Mouse (Mus musculus) cerebellum, adult 2 months (tissue): ENCODE results near the gene Chp2. TPM values are rescaled to one million over a fixed set of nuclear protein-coding genes. Genes with fewer than 3 reads are reported as not detected.
A peak's percentile ranks its signal among the peaks of the same experiment; 100 is the strongest.

ENCODE experiments used
- DNase-seq, 2 experiments: peaks; one replicate each; pipeline ENCODE4 v3.0.0; 2021
- H3K27ac ChIP-seq: fragments of 200-500 bp; 2 replicates; pipeline ENCODE4 v1.5.1; 2012; ENCODE audit warnings: low read length, control low read depth, inconsistent platforms; ENCODE audit not compliant: insufficient read depth
- H3K27me3 ChIP-seq: fragments of 200-500 bp; 2 replicates; pipeline ENCODE4 v1.6.1; 2012; ENCODE audit warnings: inconsistent platforms, mild to moderate bottlenecking, low read length, moderate library complexity; ENCODE audit not compliant: control insufficient read depth, insufficient read depth
- H3K4me1 ChIP-seq: fragments of 200-500 bp; 2 replicates; pipeline ENCODE4 v1.6.1; 2011; ENCODE audit warnings: low read length; ENCODE audit not compliant: control insufficient read depth, insufficient read depth
- H3K4me3 ChIP-seq: fragments of 200-500 bp; replicated peaks from 2 replicates; pipeline ENCODE3; 2011; ENCODE audit warnings: mild to moderate bottlenecking, low read depth, low read length, control low read depth; ENCODE audit not compliant: insufficient read depth
- CTCF ChIP-seq: fragments of 200-500 bp; IDR thresholded peaks from 2 replicates; pipeline ENCODE4 v1.5.1; 2011; ENCODE audit warnings: low read depth, mild to moderate bottlenecking, control low read depth, low read length, moderate library complexity, borderline replicate concordance; ENCODE audit not compliant: insufficient read depth
- POLR2A ChIP-seq: fragments of 200-500 bp; IDR thresholded peaks from 2 replicates; pipeline ENCODE4 v1.6.1; 2011; ENCODE audit warnings: low read length, control low read depth, borderline replicate concordance; ENCODE audit not compliant: insufficient read depth
- WGBS: fragments of 180-500 bp; shearing (Covaris S2); methylation state at CpG from one replicate; pipeline ENCODE4 v1.1.7; 2018; 5-methylcytosine and 5-hydroxymethylcytosine counted together
- polyA plus RNA-seq: library from polyadenylated mRNA; depleted of rRNA; stranded (reverse); fragments of >200 nt; gene quantifications from 2 replicates; pipeline ENCODE4 v1.2.3, GENCODE M21; 2012; rRNA removed

The Chp2 gene
- polyA plus RNA-seq, 1 experiment = 0.29 TPM

GRCm38 (mm10) chr7:122260055-122260602 is 40.8 kb downstream of the Chp2 start:
- Histone ChIP-seq H3K4me3 (no peak overlapping the region), H3K27ac (no peak overlapping the region), H3K4me1 (no peaks in the 10 kb centered on the region), H3K27me3 (no peaks in the 10 kb centered on the region)
- WGBS = 92% methylated on average over 5 of the region's 5 CpGs
- TF ChIP-seq POLR2A (no peak), CTCF (no peak)
- no peak for DNase-seq

- TF ChIP-seq POLR2A (no peak), CTCF (no peak)
- Histone ChIP-seq H3K27me3 (no peaks in the 10 kb centered on the region), H3K4me3 (no peak overlapping the region), H3K4me1 (no peaks in the 10 kb centered on the region), H3K27ac (no peak overlapping the region)
- 88% methylated on average over 4 of the region's 4 CpGs for WGBS
- DNase-seq = no peak
Measured at GRCm38 (mm10) chr7:122268983-122269486, 49.7 kb downstream of the Chp2 start.

- peak in 1 of 2 experiments; percentile 0 for DNase-seq
- Histone ChIP-seq H3K27me3 (no peaks in the 10 kb centered on the region), H3K4me3 (no peak overlapping the region), H3K27ac (no peak overlapping the region), H3K4me1 (no peaks in the 10 kb centered on the region)
- no peak for TF ChIP-seq POLR2A
- TF ChIP-seq CTCF = no peak
- WGBS = 75% methylated on average over 2 of the region's 2 CpGs
Measured at GRCm38 (mm10) chr7:122272334-122272733, 53.0 kb downstream of the Chp2 start.

Other genes starting within 250 kb of the Chp2 start
- gene Cog7, start 237.8 kb upstream of the Chp2 start, polyA plus RNA-seq = 32.3 and 32.6 TPM in 2 replicates
- 22.8 and 23.1 TPM in 2 replicates for gene Gga2, start 198.3 kb upstream of the Chp2 start, polyA plus RNA-seq
- gene Ubfd1, start 152.3 kb upstream of the Chp2 start, polyA plus RNA-seq = 52.0 and 56.9 TPM in 2 replicates
- gene Ears2, start 152.2 kb upstream of the Chp2 start, polyA plus RNA-seq = 4.8 and 6.2 TPM in 2 replicates
- 204 and 236 TPM in 2 replicates for gene Ndufab1, start 117.6 kb upstream of the Chp2 start, polyA plus RNA-seq
- gene Palb2, start 86.5 kb upstream of the Chp2 start, polyA plus RNA-seq = 2.2 and 2.6 TPM in 2 replicates
- 110 and 115 TPM in 2 replicates for gene Dctn5, start 86.5 kb upstream of the Chp2 start, polyA plus RNA-seq
- gene Plk1, start 60.1 kb upstream of the Chp2 start, polyA plus RNA-seq = 2.0 and 2.1 TPM in 2 replicates
- gene Ern2, start 33.3 kb upstream of the Chp2 start, polyA plus RNA-seq = 0.11 and 0.21 TPM in 2 replicates
- gene Prkcb, start 69.3 kb downstream of the Chp2 start, polyA plus RNA-seq = 311 and 324 TPM in 2 replicates